Mouse (Mus musculus): Measurements from ENCODE around the gene Mark3. TPM values are rescaled to one million over a fixed set of nuclear protein-coding genes. Genes with fewer than 3 reads are reported as not detected.

Mark3 gene
- total and polyA plus RNA-seq, 2 experiments from 2014 or later = 41.3 to 112 TPM

DNA sequence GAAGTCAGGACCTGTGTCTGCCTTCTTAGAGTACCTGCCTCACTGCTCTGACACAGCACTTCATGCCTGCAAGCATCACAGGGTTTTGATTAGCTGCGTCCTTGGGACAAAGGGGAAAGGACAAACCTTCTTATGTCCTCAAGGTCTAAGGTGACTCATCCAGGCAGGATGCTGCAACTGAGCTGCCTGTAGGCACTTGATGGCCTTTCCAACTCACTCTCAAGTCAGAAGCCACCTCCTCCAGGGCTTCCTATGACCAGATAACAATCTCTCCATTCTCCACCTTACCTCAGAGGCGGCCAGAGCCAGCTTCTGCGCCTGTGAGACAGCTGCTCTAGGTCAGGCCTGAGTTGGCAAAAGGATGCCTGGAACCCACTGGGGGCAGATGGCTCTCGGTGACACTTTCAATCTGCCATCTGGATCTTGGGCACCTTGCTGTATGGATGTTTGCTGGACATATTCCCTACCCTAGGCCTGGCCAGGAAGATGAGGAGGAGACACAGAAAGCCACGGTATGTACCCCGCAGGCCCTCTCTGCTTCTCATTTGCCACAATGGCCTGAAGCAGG, 124.1 kb downstream of the Mark3 start:
- Histone ChIP-seq H3K4me2 (ENCODE audit: low read depth, low read length, poor library complexity, severe bottlenecking) (no peak overlapping the region), H3K9ac (replicated peaks; ENCODE audit: low read length, poor library complexity, severe bottlenecking) (0 out of 2 replicates have a peak overlapping the region, but pooled peaks have one; percentile 29), H3K27ac (ENCODE audit: low read depth, low read length) (no peak overlapping the region), H3K36me3 (ENCODE audit: insufficient read depth, low read length) (no peaks in the 10 kb centered on the region), H3K4me1 (ENCODE audit: insufficient read depth, low read length) (peaks cover 22% of the 10 kb centered on the region), H3K4me3 (ENCODE audit: low read depth, low read length) (no peak overlapping the region), H3K27me3 (ENCODE audit: insufficient read depth, low read length) (no peaks in the 10 kb centered on the region), H3K9me3 (ENCODE audit: low read length) (no peaks in the 10 kb centered on the region)
- DNase-seq (ENCODE audit: low spot score) = peak; percentile 74
- no peak for ATAC-seq (ENCODE audit: low FRiP score)
- no peak for TF ChIP-seq CTCF (IDR thresholded peaks at IDR 0.05)
- 82% methylated on average over 6 of the region's 6 CpGs for WGBS

DNA sequence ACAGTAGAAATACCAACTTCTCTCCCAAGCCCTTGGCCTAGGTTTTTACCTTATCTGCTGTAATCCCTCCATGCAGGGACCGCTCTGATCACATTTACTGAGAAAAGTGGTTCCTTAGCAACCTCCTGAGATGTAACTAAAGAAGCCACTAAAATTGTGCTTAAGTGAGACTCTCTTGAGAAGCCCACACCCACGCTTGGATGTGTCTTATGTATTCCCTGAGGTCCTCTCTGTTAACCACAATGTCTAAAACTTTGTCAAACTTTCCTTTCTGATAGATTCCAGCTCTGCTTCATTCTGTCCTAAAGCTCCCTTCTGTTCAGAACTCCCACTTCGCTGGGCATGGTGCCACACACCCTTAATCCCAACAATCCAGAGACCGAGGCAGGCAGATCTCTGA, 125.2 kb downstream of the Mark3 start:
- Histone ChIP-seq H3K27me3 (ENCODE audit: insufficient read depth, low read length) (no peaks in the 10 kb centered on the region), H3K4me3 (ENCODE audit: low read depth, low read length) (no peak overlapping the region), H3K4me2 (ENCODE audit: low read depth, low read length, poor library complexity, severe bottlenecking) (no peak overlapping the region), H3K27ac (ENCODE audit: low read depth, low read length) (no peak overlapping the region), H3K4me1 (ENCODE audit: insufficient read depth, low read length) (peaks cover 11% of the 10 kb centered on the region), H3K9me3 (ENCODE audit: low read length) (no peaks in the 10 kb centered on the region), H3K36me3 (ENCODE audit: insufficient read depth, low read length) (no peaks in the 10 kb centered on the region), H3K9ac (replicated peaks; ENCODE audit: low read length, poor library complexity, severe bottlenecking) (no peak overlapping the region)
- DNase-seq (ENCODE audit: low spot score) (no peak), ATAC-seq (ENCODE audit: low FRiP score) (no peak)
- WGBS = 82% methylated on average over 4 of the region's 4 CpGs
- TF ChIP-seq CTCF (IDR thresholded peaks at IDR 0.05) = no peak

DNA sequence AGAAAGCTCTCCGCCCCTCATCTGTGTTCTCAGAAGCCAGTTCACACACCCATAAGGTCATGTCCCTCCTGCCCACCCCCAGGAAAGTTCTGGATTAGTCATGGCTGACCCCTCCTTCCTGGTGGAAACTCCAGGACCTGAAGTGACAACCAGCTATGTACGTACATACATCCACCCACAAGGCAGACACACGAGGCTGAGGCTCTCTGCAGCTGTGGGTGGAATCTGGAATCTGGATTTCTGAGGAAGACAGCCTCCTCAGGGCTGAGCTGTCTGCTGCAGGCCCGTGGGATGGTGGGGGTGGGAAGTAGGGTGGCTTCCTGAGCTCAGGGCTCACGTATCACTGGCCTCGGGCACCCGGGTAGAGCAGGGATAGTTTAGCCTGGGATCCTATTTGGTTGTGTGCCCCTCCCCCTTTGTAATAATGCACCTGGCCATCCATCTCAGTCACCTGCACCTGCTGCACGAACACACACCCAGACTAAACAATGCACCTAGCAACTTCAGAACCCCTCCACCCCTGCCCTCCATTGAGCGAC, 126.7 kb downstream of the Mark3 start:
- 74% methylated on average over 9 of the region's 9 CpGs for WGBS
- Histone ChIP-seq H3K27ac (ENCODE audit: low read depth, low read length) (no peak overlapping the region), H3K27me3 (ENCODE audit: insufficient read depth, low read length) (no peaks in the 10 kb centered on the region), H3K4me2 (ENCODE audit: low read depth, low read length, poor library complexity, severe bottlenecking) (no peak overlapping the region), H3K4me1 (ENCODE audit: insufficient read depth, low read length) (no peaks in the 10 kb centered on the region), H3K9me3 (ENCODE audit: low read length) (no peaks in the 10 kb centered on the region), H3K4me3 (ENCODE audit: low read depth, low read length) (no peak overlapping the region), H3K36me3 (ENCODE audit: insufficient read depth, low read length) (no peaks in the 10 kb centered on the region), H3K9ac (replicated peaks; ENCODE audit: low read length, poor library complexity, severe bottlenecking) (no peak overlapping the region)
- no peak for TF ChIP-seq CTCF (IDR thresholded peaks at IDR 0.05)
- DNase-seq (ENCODE audit: low spot score) (no peak), ATAC-seq (ENCODE audit: low FRiP score) (no peak)

DNA sequence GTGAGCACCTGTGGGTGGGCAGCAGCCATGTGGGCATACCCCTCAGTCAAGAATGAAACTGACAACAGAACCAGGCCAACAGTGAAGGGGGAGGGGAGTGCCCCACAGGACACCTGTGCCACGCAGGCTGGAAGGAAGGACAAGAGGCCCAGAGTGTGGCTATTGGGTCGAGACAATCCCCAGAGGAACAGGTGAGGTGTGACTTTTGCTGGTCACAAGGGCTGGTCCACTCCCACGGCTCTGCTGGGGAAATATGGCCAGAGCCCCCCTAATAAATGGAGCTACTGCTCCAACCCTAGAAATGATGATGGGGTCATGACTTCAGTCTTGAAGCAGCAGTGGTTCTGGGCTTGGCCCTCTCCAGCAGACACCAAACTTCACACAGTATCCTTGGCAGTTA, 129.0 kb downstream of the Mark3 start:
- H3K36me3 ChIP-seq (ENCODE audit: insufficient read depth, low read length) = peaks cover 9% of the 10 kb centered on the region; the same call in 1 of the 2 replicates
- no peak overlapping the region for H3K27ac ChIP-seq (ENCODE audit: low read depth, low read length)
- H3K27me3 ChIP-seq (ENCODE audit: insufficient read depth, low read length) = no peaks in the 10 kb centered on the region
- WGBS = 79% methylated on average over 3 of the region's 3 CpGs
- ATAC-seq (ENCODE audit: low FRiP score) = no peak
- no peak for TF ChIP-seq CTCF (IDR thresholded peaks at IDR 0.05)
- H3K4me2 ChIP-seq (ENCODE audit: low read depth, low read length, poor library complexity, severe bottlenecking) = no peak overlapping the region
- H3K4me3 ChIP-seq (ENCODE audit: low read depth, low read length) = no peak overlapping the region
- no peak for DNase-seq (ENCODE audit: low spot score)
- no peak overlapping the region for H3K9ac ChIP-seq (replicated peaks; ENCODE audit: low read length, poor library complexity, severe bottlenecking)
- no peaks in the 10 kb centered on the region for H3K4me1 ChIP-seq (ENCODE audit: insufficient read depth, low read length)
- H3K9me3 ChIP-seq (ENCODE audit: low read length) = no peaks in the 10 kb centered on the region

DNA sequence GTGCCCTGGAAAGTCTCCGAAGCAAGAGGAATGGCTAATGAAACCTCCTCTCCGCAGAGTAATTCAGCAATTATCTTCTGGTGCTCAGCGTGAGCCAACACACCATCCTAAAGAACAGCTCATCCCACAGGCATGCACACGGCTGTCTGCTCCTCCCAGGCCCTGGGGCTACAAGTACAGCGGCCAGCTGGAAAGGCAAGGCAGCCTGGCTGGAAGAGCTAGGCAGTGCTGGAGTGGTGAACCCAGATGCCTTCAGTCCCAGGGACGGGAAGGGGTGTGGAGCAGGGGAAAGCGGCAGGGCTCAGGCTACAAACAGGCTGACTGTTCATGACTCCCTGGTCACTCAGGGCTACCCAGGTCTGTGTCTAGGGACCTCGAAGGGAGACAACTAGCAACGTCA, 130.3 kb downstream of the Mark3 start:
- no peak overlapping the region for H3K27ac ChIP-seq (ENCODE audit: low read depth, low read length)
- H3K36me3 ChIP-seq (ENCODE audit: insufficient read depth, low read length) = peaks cover 13% of the 10 kb centered on the region
- no peak overlapping the region for H3K4me3 ChIP-seq (ENCODE audit: low read depth, low read length)
- no peak for TF ChIP-seq CTCF (IDR thresholded peaks at IDR 0.05)
- WGBS = 51% methylated on average over 9 of the region's 9 CpGs
- no peak overlapping the region; the same call in 1 of the 2 replicates for H3K9ac ChIP-seq (replicated peaks; ENCODE audit: low read length, poor library complexity, severe bottlenecking)
- peak; percentile 20 for DNase-seq (ENCODE audit: low spot score)
- ATAC-seq (ENCODE audit: low FRiP score) = no peak
- H3K4me2 ChIP-seq (ENCODE audit: low read depth, low read length, poor library complexity, severe bottlenecking) = no peak overlapping the region
- no peaks in the 10 kb centered on the region for H3K9me3 ChIP-seq (ENCODE audit: low read length)
- no peaks in the 10 kb centered on the region for H3K27me3 ChIP-seq (ENCODE audit: insufficient read depth, low read length)
- no peaks in the 10 kb centered on the region for H3K4me1 ChIP-seq (ENCODE audit: insufficient read depth, low read length)

DNA sequence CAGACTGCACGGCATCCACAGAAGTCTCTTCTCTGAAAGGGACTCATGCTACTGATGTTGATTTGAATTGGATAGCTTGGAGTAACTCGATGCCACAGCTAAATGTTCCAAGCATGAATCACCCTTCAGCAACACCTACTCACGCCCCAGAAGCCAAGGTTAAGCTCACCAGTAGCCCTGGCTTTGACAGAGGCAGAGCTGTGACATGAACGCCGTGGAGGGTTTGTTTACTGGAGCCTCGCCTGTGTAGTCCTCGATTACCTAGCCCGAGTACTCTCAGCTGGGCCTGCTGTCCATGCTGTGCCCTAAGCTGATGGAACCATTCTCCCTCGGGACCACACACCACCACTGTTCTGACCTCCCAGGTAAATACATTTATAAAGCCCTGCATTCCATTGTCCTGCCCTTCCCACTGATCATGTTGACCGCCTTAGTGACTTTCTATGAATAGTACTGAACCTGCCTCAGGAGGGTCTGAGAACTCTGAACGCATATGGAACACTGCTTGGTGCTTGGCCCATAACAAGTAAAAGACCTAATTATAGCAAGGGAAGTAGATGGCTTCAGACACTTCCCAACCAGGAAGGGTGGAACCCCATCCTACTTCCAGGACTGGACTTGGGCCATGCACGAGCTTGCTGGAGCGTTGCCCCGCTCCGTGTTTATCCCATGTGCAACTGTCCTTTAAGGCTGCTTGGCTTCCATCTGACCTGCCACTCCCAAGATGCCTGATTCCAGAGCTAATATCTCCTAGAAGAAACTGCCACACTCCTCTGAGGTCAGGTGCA, 131.1 kb downstream of the Mark3 start:
- Histone ChIP-seq H3K4me1 (ENCODE audit: insufficient read depth, low read length) (no peaks in the 10 kb centered on the region), H3K9ac (replicated peaks; ENCODE audit: low read length, poor library complexity, severe bottlenecking) (0 out of 2 replicates have a peak overlapping the region, but pooled peaks have one; percentile 33), H3K9me3 (ENCODE audit: low read length) (no peaks in the 10 kb centered on the region), H3K4me3 (ENCODE audit: low read depth, low read length) (no peak overlapping the region), H3K27ac (ENCODE audit: low read depth, low read length) (no peak overlapping the region), H3K36me3 (ENCODE audit: insufficient read depth, low read length) (peaks cover 21% of the 10 kb centered on the region), H3K4me2 (ENCODE audit: low read depth, low read length, poor library complexity, severe bottlenecking) (no peak overlapping the region), H3K27me3 (ENCODE audit: insufficient read depth, low read length) (no peaks in the 10 kb centered on the region)
- no peak for TF ChIP-seq CTCF (IDR thresholded peaks at IDR 0.05)
- DNase-seq (ENCODE audit: low spot score) (no peak), ATAC-seq (ENCODE audit: low FRiP score) (no peak)
- WGBS = 77% methylated on average over 15 of the region's 15 CpGs

Other genes starting within 250 kb of the Mark3 start
- 190 and 259 TPM in 2 replicates for gene Cdc42bpb, start 196.8 kb upstream of the Mark3 start, total RNA-seq (2014; rRNA removed)
- gene Cdc42bpb, start 196.8 kb upstream of the Mark3 start, polyA plus RNA-seq (2015; fragmentation: Nextera tagmentation; extraction: Ambion mirVana) = 35.4 and 36.4 TPM in 2 replicates
- 4.4 and 6.4 TPM in 2 replicates for gene Lbhd2, start 167.7 kb upstream of the Mark3 start, total RNA-seq (2014; rRNA removed)
- 18.2 and 19.9 TPM in 2 replicates for gene Lbhd2, start 167.7 kb upstream of the Mark3 start, polyA plus RNA-seq (2015; fragmentation: Nextera tagmentation; extraction: Ambion mirVana)
- 2.4 and 3.3 TPM in 2 replicates for gene Exoc3l4, start 157.5 kb upstream of the Mark3 start, total RNA-seq (2014; rRNA removed)
- 1.7 and 2.8 TPM in 2 replicates for gene Exoc3l4, start 157.5 kb upstream of the Mark3 start, polyA plus RNA-seq (2015; fragmentation: Nextera tagmentation; extraction: Ambion mirVana)
- gene Tnfaip2, start 132.1 kb upstream of the Mark3 start, total RNA-seq (2014; rRNA removed) = 1.5 and 3.8 TPM in 2 replicates
- gene Tnfaip2, start 132.1 kb upstream of the Mark3 start, polyA plus RNA-seq (2015; fragmentation: Nextera tagmentation; extraction: Ambion mirVana) = 0.38 and 0.49 TPM in 2 replicates
- 9.6 and 12.6 TPM in 2 replicates for gene Gm266, start 88.7 kb upstream of the Mark3 start, total RNA-seq (2014; rRNA removed)
- 8.4 and 9.7 TPM in 2 replicates for gene Gm266, start 88.7 kb upstream of the Mark3 start, polyA plus RNA-seq (2015; fragmentation: Nextera tagmentation; extraction: Ambion mirVana)
- 283 and 376 TPM in 2 replicates for gene Eif5, start 36.5 kb upstream of the Mark3 start, total RNA-seq (2014; rRNA removed)
- 552 and 640 TPM in 2 replicates for gene Eif5, start 36.5 kb upstream of the Mark3 start, polyA plus RNA-seq (2015; fragmentation: Nextera tagmentation; extraction: Ambion mirVana)
- gene Ckb, start 97.8 kb downstream of the Mark3 start, total RNA-seq (2014; rRNA removed) = 1,673 and 2,112 TPM in 2 replicates
- gene Ckb, start 97.8 kb downstream of the Mark3 start, polyA plus RNA-seq (2015; fragmentation: Nextera tagmentation; extraction: Ambion mirVana) = 1,654 and 1,809 TPM in 2 replicates
- 23.2 and 27.5 TPM in 2 replicates for gene Trmt61a, start 103.6 kb downstream of the Mark3 start, total RNA-seq (2014; rRNA removed)
- gene Trmt61a, start 103.6 kb downstream of the Mark3 start, polyA plus RNA-seq (2015; fragmentation: Nextera tagmentation; extraction: Ambion mirVana) = 8.4 and 8.7 TPM in 2 replicates
- gene Bag5, start 138.7 kb downstream of the Mark3 start, total RNA-seq (2014; rRNA removed) = 28.7 and 43.5 TPM in 2 replicates
- 68.7 and 70.8 TPM in 2 replicates for gene Bag5, start 138.7 kb downstream of the Mark3 start, polyA plus RNA-seq (2015; fragmentation: Nextera tagmentation; extraction: Ambion mirVana)
- 17.9 and 27.8 TPM in 2 replicates for gene Apopt1, start 138.7 kb downstream of the Mark3 start, total RNA-seq (2014; rRNA removed)
- gene Apopt1, start 138.7 kb downstream of the Mark3 start, polyA plus RNA-seq (2015; fragmentation: Nextera tagmentation; extraction: Ambion mirVana) = 63.1 and 67.0 TPM in 2 replicates
- 509 and 579 TPM in 2 replicates for gene Klc1, start 184.3 kb downstream of the Mark3 start, total RNA-seq (2014; rRNA removed)
- gene Klc1, start 184.3 kb downstream of the Mark3 start, polyA plus RNA-seq (2015; fragmentation: Nextera tagmentation; extraction: Ambion mirVana) = 653 and 669 TPM in 2 replicates
- 4.1 and 5.4 TPM in 2 replicates for gene Xrcc3, start 239.3 kb downstream of the Mark3 start, total RNA-seq (2014; rRNA removed)
- 1.7 and 2.5 TPM in 2 replicates for gene Xrcc3, start 239.3 kb downstream of the Mark3 start, polyA plus RNA-seq (2015; fragmentation: Nextera tagmentation; extraction: Ambion mirVana)
- gene Zfyve21, start 239.6 kb downstream of the Mark3 start, total RNA-seq (2014; rRNA removed) = 30.6 and 30.9 TPM in 2 replicates
- gene Zfyve21, start 239.6 kb downstream of the Mark3 start, polyA plus RNA-seq (2015; fragmentation: Nextera tagmentation; extraction: Ambion mirVana) = 29.7 and 37.2 TPM in 2 replicates

All from midbrain, postnatal 0 days (tissue).